Mouse (Mus musculus): ENCODE measurements around the gene Tdo2.

Tdo2 gene

GRCm38 (mm10) chr3:81943097-81943496, 32.9 kb downstream of the Tdo2 start:
- DNase-seq (ENCODE audit: low read depth), result no peak

GRCm38 (mm10) chr3:81942341-81942740, 33.7 kb downstream of the Tdo2 start:
- DNase-seq (ENCODE audit: low read depth), result no peak

- DNase-seq (ENCODE audit: low read depth), result no peak
Observed at GRCm38 (mm10) chr3:81938924-81939323, 37.1 kb downstream of the Tdo2 start.

GRCm38 (mm10) chr3:81933348-81933747, 42.7 kb downstream of the Tdo2 start:
- peak; percentile 18 for DNase-seq (ENCODE audit: low read depth)

GRCm38 (mm10) chr3:81932141-81933101, 43.6 kb downstream of the Tdo2 start, which contains the start of gene Ctso:
Gene Ctso (plus strand): TSS chr3:81932601.
- DNase-seq (ENCODE audit: low read depth), result peak; percentile 89

GRCm38 (mm10) chr3:81931695-81932094, 44.3 kb downstream of the Tdo2 start:
- peak; percentile 22 for DNase-seq (ENCODE audit: low read depth)

GRCm38 (mm10) chr3:81929073-81929472, 46.9 kb downstream of the Tdo2 start:
- no peak for DNase-seq (ENCODE audit: low read depth)

- DNase-seq (ENCODE audit: low read depth), result peak; percentile 57
Observed at GRCm38 (mm10) chr3:81926764-81927325, 49.2 kb downstream of the Tdo2 start.

- peak; percentile 61 for DNase-seq (ENCODE audit: low read depth)
Observed at GRCm38 (mm10) chr3:81925856-81926255, 50.1 kb downstream of the Tdo2 start.

GRCm38 (mm10) chr3:81924931-81925330, 51.1 kb downstream of the Tdo2 start:
- peak; percentile 83 for DNase-seq (ENCODE audit: low read depth)

- DNase-seq (ENCODE audit: low read depth), result peak; percentile 19
Observed at GRCm38 (mm10) chr3:81922910-81923309, 53.1 kb downstream of the Tdo2 start.

- DNase-seq (ENCODE audit: low read depth), result no peak
Observed at GRCm38 (mm10) chr3:81919681-81920080, 56.3 kb downstream of the Tdo2 start.

GRCm38 (mm10) chr3:81918215-81918614, 57.8 kb downstream of the Tdo2 start:
- no peak for DNase-seq (ENCODE audit: low read depth)

GRCm38 (mm10) chr3:81917354-81917935, 58.6 kb downstream of the Tdo2 start:
- DNase-seq (ENCODE audit: low read depth), result no peak

- no peak for DNase-seq (ENCODE audit: low read depth)
Observed at GRCm38 (mm10) chr3:81916030-81916686, 59.8 kb downstream of the Tdo2 start.

- DNase-seq (ENCODE audit: low read depth), result no peak
Observed at GRCm38 (mm10) chr3:81910286-81911036, 65.5 kb downstream of the Tdo2 start.

All from naive thymus-derived CD4-positive, alpha-beta T cell, adult 2 months (primary cell).